Mouse (Mus musculus) lung, postnatal 0 days (tissue): ENCODE measurements around the gene Guf1. TPM values are rescaled to one million over a fixed set of nuclear protein-coding genes. Genes with fewer than 3 reads are reported as not detected.

Experiments
- ATAC-seq: fragments of 200-750 bp; cut with Nextera tagmentation; 2 replicates; pipeline ENCODE4 v1.8.0; 2017; ENCODE audit warnings: moderate library complexity
- DNase-seq: peaks from one replicate; pipeline ENCODE4 v3.0.0-alpha.2; 2016; ENCODE audit warnings: low spot score
- H3K27ac ChIP-seq: fragments of 300-500 bp; sonication (generic); 2 replicates; pipeline ENCODE4 v1.5.1; 2014; ENCODE audit warnings: antibody characterized with exemption, mild to moderate bottlenecking, low read length, mixed read lengths
- H3K27me3 ChIP-seq: fragments of 300-500 bp; sonication (generic); replicated peaks from 2 replicates; pipeline ENCODE4 v1.6.1; 2014; ENCODE audit warnings: low read length, mixed read lengths; ENCODE audit not compliant: insufficient read depth
- H3K36me3 ChIP-seq: fragments of 300-500 bp; sonication (generic); 2 replicates; pipeline ENCODE4 v1.6.1; 2014; ENCODE audit warnings: low read length, mixed read lengths; ENCODE audit not compliant: insufficient read depth
- H3K4me1 ChIP-seq: fragments of 300-500 bp; sonication (generic); 2 replicates; pipeline ENCODE4 v1.6.1; 2014; ENCODE audit warnings: antibody characterized with exemption, low read depth, low read length, mixed read lengths; ENCODE audit not compliant: insufficient read depth
- H3K4me2 ChIP-seq: fragments of 300-500 bp; sonication (generic); replicated peaks from 2 replicates; pipeline ENCODE4 v1.6.1; 2014; ENCODE audit warnings: low read depth, mild to moderate bottlenecking, low read length, moderate library complexity, mixed read lengths
- H3K4me3 ChIP-seq: fragments of 300-500 bp; sonication (generic); 2 replicates; pipeline ENCODE4 v1.5.1; 2014; ENCODE audit warnings: low read depth, low read length
- H3K9ac ChIP-seq: fragments of 300-500 bp; sonication (generic); replicated peaks from 2 replicates; pipeline ENCODE4 v1.6.1; 2014; ENCODE audit warnings: low read depth, mild to moderate bottlenecking
- H3K9me3 ChIP-seq: fragments of 300-500 bp; sonication (generic); 2 replicates; pipeline ENCODE4 v1.6.1; 2016; ENCODE audit warnings: low read length, mixed read lengths
- CTCF ChIP-seq: IDR thresholded peaks from 2 replicates; pipeline ENCODE4 v1.5.1; 2016; ENCODE audit warnings: antibody characterized with exemption, mild to moderate bottlenecking
- EP300 ChIP-seq: IDR thresholded peaks from 2 replicates; pipeline ENCODE4 v1.6.1; 2016; ENCODE audit warnings: antibody characterized with exemption, mild to moderate bottlenecking, control low read depth
- WGBS: fragments of 180-500 bp; shearing (Covaris S2); extraction: QIAGEN DNeasy Blood & Tissue Kit; methylation state at CpG from one replicate; pipeline ENCODE4 v1.1.7; 2014; 5-methylcytosine and 5-hydroxymethylcytosine counted together
- polyA plus RNA-seq: library from polyadenylated mRNA; unstranded; fragments of >200 nt; fragmentation: Nextera tagmentation; extraction: Ambion mirVana; gene quantifications from 2 replicates; pipeline ENCODE4 v1.2.1, GENCODE M21; 2015

Guf1 gene
- polyA plus RNA-seq, 1 experiment from 2014 or later = 16.2 TPM

- TF ChIP-seq EP300 = no peak
- TF ChIP-seq CTCF = peak; percentile 56
- no peak overlapping the region for H3K9ac ChIP-seq
- 10% methylated on average over 4 of the region's 4 CpGs for WGBS
- H3K4me1 ChIP-seq = no peaks in the 10 kb centered on the region
- no peaks in the 10 kb centered on the region for H3K27me3 ChIP-seq
- DNase-seq (peak; percentile 73), ATAC-seq (no peak)
- no peak overlapping the region for H3K27ac ChIP-seq
- H3K4me3 ChIP-seq = no peak overlapping the region
- H3K36me3 ChIP-seq = no peaks in the 10 kb centered on the region
- no peak overlapping the region for H3K4me2 ChIP-seq
- no peaks in the 10 kb centered on the region for H3K9me3 ChIP-seq
Measured at GRCm38 (mm10) chr5:69613209-69613796, 56.6 kb downstream of the Guf1 start.

DNA sequence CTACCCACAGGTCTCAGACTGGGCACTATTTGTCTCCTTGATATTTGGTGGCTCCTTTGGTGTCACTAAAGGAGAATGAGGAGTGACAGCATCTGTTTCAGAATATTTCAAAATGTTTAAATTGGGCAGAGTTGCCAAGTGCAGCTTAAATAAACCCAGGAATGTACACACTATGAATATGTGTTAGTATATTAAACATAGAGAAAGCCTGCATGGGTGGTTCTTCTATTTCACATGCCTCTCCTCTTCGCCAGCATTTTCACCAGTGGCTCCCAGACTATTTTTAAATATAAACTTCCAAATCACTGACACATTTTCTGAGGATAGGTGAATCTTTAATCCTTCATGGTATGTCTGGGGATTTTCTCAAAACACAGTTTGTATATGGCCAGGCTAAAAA is 64.2 kb downstream of the Guf1 start:
- H3K4me2 ChIP-seq = no peak overlapping the region
- TF ChIP-seq CTCF = no peak
- TF ChIP-seq EP300 = no peak
- H3K9me3 ChIP-seq = no peaks in the 10 kb centered on the region
- DNase-seq (no peak), ATAC-seq (no peak)
- H3K4me3 ChIP-seq = no peak overlapping the region
- H3K9ac ChIP-seq = no peak overlapping the region
- no peaks in the 10 kb centered on the region for H3K4me1 ChIP-seq
- H3K27ac ChIP-seq = no peak overlapping the region
- no peaks in the 10 kb centered on the region for H3K27me3 ChIP-seq
- 21% methylated on average over 1 of the region's 1 CpGs for WGBS
- H3K36me3 ChIP-seq = no peaks in the 10 kb centered on the region

Other genes with a start within 250 kb of the Guf1 start
- gene Kctd8, start 215.2 kb upstream of the Guf1 start, polyA plus RNA-seq = 2.9 and 3.0 TPM in 2 replicates
- gene Yipf7, start 14.3 kb upstream of the Guf1 start, polyA plus RNA-seq = 0.51 and 0.56 TPM in 2 replicates
- gene Gnpda2, start 35.4 kb downstream of the Guf1 start, polyA plus RNA-seq = 76.1 and 79.9 TPM in 2 replicates